Mouse (Mus musculus) adrenal gland, adult 18-20 months (tissue): ENCODE measurements at regions not wholly inside any gene's neighbourhood (a gene's known extent, or its start where the extent isn't known, plus 50 kb on each side); places are given as distances from the start of the nearest gene placed in this dataset.

Source experiments
- DNase-seq, 2 experiments: peaks; one replicate each; pipeline ENCODE4 v3.0.0; 2021 to 2022; ENCODE audit warnings: low spot score in 2 of 2

DNA sequence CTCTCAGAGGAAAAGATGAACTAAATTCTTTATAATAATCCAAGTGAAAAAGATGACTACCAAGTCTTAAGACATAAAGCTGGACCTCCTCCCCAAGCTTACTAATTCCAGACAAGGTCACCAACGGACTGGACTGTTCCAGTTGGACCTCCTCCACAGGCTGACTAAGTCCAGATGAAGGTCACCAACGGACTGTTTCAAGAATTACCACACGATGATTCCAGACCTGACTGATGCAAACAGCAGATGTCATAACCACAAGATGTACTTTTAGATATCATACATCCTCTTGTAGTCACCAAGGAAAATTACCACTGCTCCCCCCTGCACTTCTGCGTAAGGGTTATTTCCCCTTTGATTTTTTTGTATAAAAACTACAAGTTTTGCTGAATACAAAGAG lies 1466.0 kb downstream of the Grik2 start:
- DNase-seq, result peak in 1 of 2 experiments; percentile 6
